Mouse (Mus musculus) adrenal gland, postnatal 25 days (tissue): ENCODE measurements around the gene Nedd9. TPM values are rescaled to one million over a fixed set of nuclear protein-coding genes. Genes with fewer than 3 reads are reported as not detected.

Experiments used
- DNase-seq: peaks from one replicate; pipeline ENCODE4 v3.0.0; 2021; ENCODE audit warnings: mixed read lengths
- total RNA-seq: library from RNA; stranded (reverse); gene quantifications from 2 replicates; pipeline ENCODE4 v1.2.3, GENCODE M21; 2021

The Nedd9 gene
- total RNA-seq, 1 experiment from 2014 or later, result 22.7 TPM

GRCm38 (mm10) chr13:41343163-41343886, 143.8 kb downstream of the Nedd9 start:
- DNase-seq, result no peak

- DNase-seq, result peak; percentile 43
Observed at GRCm38 (mm10) chr13:41341422-41341821, 145.7 kb downstream of the Nedd9 start.

- DNase-seq, result no peak
Observed at GRCm38 (mm10) chr13:41339653-41340351, 147.4 kb downstream of the Nedd9 start.

- DNase-seq, result no peak
Observed at GRCm38 (mm10) chr13:41339195-41339594, 148.0 kb downstream of the Nedd9 start.

GRCm38 (mm10) chr13:41337407-41337806, 149.8 kb downstream of the Nedd9 start:
- DNase-seq, result no peak

GRCm38 (mm10) chr13:41336260-41336659, 150.9 kb downstream of the Nedd9 start:
- DNase-seq, result peak; percentile 87

- DNase-seq, result no peak
Observed at GRCm38 (mm10) chr13:41335767-41336166, 151.4 kb downstream of the Nedd9 start.

- no peak for DNase-seq
Observed at GRCm38 (mm10) chr13:41334641-41335000, 152.5 kb downstream of the Nedd9 start.

GRCm38 (mm10) chr13:41333889-41334640, 153.1 kb downstream of the Nedd9 start:
- no peak for DNase-seq

GRCm38 (mm10) chr13:41331671-41332340, 155.4 kb downstream of the Nedd9 start:
- DNase-seq, result no peak

- no peak for DNase-seq
Observed at GRCm38 (mm10) chr13:41330589-41331345, 156.4 kb downstream of the Nedd9 start.

- no peak for DNase-seq
Observed at GRCm38 (mm10) chr13:41330051-41330450, 157.1 kb downstream of the Nedd9 start.

- DNase-seq, result no peak
Observed at GRCm38 (mm10) chr13:41328481-41328880, 158.7 kb downstream of the Nedd9 start.

GRCm38 (mm10) chr13:41327546-41327945, 159.6 kb downstream of the Nedd9 start:
- DNase-seq, result no peak

GRCm38 (mm10) chr13:41326134-41326533, 161.0 kb downstream of the Nedd9 start:
- no peak for DNase-seq

GRCm38 (mm10) chr13:41325346-41325745, 161.8 kb downstream of the Nedd9 start:
- DNase-seq, result no peak

- DNase-seq, result no peak
Observed at GRCm38 (mm10) chr13:41324631-41325030, 162.5 kb downstream of the Nedd9 start.

- DNase-seq, result no peak
Observed at GRCm38 (mm10) chr13:41321433-41321832, 165.7 kb downstream of the Nedd9 start.

- no peak for DNase-seq
Observed at GRCm38 (mm10) chr13:41320749-41321148, 166.4 kb downstream of the Nedd9 start.

GRCm38 (mm10) chr13:41302716-41303115, 184.4 kb downstream of the Nedd9 start:
- peak; percentile 85 for DNase-seq

- no peak for DNase-seq
Observed at GRCm38 (mm10) chr13:41300037-41300436, 187.1 kb downstream of the Nedd9 start.

GRCm38 (mm10) chr13:41298996-41299395, 188.2 kb downstream of the Nedd9 start:
- no peak for DNase-seq
